Mouse (Mus musculus) kidney, adult 2 months (tissue): ENCODE measurements around the gene Cdk6.

Source experiments
- CTCF ChIP-seq: fragments of 200-500 bp; conservative IDR thresholded peaks from 2 replicates; pipeline ENCODE4 v1.5.1; 2011; ENCODE audit warnings: low read depth, mild to moderate bottlenecking, control low read depth, low read length, moderate library complexity, mixed read lengths; ENCODE audit not compliant: insufficient read depth, insufficient read length
- POLR2A ChIP-seq: fragments of 200-500 bp; IDR thresholded peaks from one replicate; pipeline ENCODE4 v1.6.1; 2011; ENCODE audit warnings: low read depth, low read length, control low read depth

GRCm38 (mm10) chr5:3536592-3537212 lies 195.4 kb downstream of the Cdk6 start:
- TF ChIP-seq POLR2A: no peak
- no peak for TF ChIP-seq CTCF
